Mouse (Mus musculus) spleen, postnatal 36 days (tissue): ENCODE measurements around the gene Dexi.

Source experiments
- DNase-seq, 2 experiments: peaks; one replicate each; pipeline ENCODE4 v3.0.0; 2022; ENCODE audit warnings: low spot score in 2 of 2, mixed read lengths in 1 of 2

Gene Dexi

GRCm38 (mm10) chr16:10454583-10454974 lies 88.3 kb downstream of the Dexi start:
- no peak for DNase-seq

- DNase-seq: no peak
Measured at GRCm38 (mm10) chr16:10453872-10454582, 88.8 kb downstream of the Dexi start.
